Mouse (Mus musculus): Measurements from ENCODE around the gene Nadk. TPM values are rescaled to one million over a fixed set of nuclear protein-coding genes. Genes with fewer than 3 reads are reported as not detected.
A peak's percentile ranks its signal among the peaks of the same experiment; 100 is the strongest.
"Not testable (repeated sequence)": the region's sequence is repeated elsewhere in the genome, so short reads cannot be mapped to it uniquely, and the experiment has no call there.

The Nadk gene
- total RNA-seq, 4 experiments from 2014 or later, result 10.8 to 19.0 (median 15.8) TPM

DNA sequence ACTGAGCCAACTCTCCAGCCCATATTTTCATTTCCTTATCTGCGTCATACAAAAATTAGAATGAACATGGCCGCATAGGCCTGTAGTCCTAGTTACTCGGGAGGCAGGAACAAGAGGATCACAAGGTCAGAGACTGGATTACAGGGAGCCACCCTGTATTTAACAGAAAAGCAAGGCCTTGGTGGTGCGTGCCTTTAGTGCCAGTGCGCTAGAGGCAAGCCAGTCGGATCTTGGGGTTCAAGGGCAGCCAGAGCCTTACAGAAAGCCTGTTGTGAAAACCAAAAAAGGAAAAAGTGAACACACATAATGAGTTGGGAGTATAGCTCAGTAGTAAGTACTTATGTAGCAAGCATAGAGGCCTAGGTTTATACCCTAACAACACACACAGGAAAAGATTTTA, 7.6 kb downstream of the Nadk start:
- DNase-seq (ENCODE audit: low spot score in 2 of 2), result no peak

DNA sequence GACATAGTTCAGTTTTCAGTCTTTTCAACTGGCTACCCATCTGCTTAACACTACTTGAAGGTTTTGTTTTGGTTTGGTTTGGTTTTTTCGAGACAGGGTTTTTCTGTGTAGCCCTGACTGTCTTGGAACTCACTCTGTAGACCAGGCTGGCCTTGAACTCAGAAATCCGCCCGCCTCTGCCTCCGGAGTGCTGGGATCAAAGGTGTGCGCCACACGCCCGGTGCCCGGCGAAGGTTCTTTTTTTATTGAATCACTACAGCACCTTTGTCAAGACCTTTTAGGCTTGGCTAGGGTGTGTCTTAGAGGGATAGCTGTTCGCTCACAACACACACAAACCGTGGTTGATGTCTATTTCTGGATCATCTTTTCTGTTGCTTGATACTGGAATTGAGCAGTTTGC, 8.1 kb downstream of the Nadk start:
- DNase-seq (ENCODE audit: low spot score in 2 of 2), result not testable (repeated sequence)

DNA sequence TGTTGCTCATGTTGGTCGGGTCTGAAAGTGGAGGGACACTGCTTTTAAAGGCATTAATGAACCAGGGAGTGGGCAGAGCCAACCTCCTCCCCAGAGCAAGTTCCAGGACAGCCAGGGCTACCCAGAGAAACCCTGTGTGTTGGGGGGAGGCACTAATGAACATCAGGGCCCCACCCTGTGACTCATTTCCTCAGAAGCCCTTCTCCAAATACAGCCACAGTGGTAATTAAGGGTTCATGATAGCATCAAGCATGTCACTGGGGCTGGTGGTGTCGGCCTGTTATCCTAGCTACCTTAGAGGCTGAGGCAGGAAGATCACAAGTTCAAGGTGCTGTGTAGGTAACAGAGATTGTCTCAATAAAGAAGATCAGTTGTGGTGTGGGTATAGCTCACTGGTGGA, 9.3 kb downstream of the Nadk start:
- DNase-seq (ENCODE audit: low spot score in 2 of 2), result no peak

DNA sequence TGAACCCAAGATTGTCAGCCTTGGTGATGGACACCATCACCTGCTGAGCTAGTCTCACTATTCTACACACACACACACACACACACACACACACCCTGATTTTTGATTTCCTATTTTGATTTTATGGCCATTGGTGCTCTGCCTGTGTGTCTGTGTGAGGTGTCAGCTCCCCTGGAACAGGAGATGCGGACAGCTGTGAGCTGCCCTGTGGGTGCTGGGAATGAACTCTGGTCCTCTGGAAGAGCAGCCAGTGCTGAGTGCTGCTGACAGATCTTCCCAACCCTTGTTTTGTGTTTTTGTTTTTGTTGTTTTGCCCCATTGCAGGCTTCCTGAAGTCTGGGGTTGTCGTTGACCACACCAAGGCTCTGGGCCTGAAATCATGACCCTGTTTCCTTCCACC, 11.0 kb downstream of the Nadk start:
- no peak for DNase-seq (ENCODE audit: low spot score in 2 of 2)

DNA sequence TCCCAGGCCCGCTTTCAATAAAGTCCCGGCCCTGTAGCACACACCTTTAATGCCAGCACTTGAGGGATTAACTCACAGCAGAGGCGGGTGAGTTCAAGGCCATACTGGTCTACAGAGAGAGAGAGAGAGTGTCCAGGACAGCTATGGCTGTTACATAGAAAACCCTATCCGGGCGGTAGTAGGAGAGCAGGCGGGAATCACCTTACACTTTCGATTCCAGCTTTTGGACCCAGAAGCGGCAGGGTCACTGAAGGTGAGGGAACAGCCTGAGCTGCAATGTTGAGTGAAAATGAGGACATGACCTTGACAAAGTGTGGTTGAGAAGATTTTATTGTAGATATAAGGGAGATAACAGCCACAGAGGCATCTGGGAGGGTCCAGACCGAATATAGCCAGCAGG, 11.7 kb downstream of the Nadk start:
- DNase-seq (ENCODE audit: low spot score in 2 of 2), result no peak

DNA sequence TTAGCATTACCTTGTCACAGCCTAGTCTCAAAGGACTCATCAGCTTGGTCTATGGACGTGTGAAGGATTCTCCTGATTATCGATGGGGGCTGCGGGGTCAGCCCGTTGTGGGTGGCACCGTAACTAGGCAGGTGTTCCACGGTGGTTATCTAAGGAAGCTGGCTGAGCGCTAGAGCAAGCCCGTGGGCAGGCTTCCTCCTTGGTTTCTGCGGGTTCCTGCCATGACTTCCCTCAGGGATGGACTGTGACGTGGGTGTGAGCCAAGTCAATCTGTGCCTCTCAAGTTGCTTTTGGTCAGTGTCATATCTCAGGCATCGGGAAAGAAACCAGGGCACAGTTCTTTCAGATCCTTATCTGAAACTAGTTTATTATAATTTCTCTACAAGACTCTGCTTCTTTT, 12.8 kb downstream of the Nadk start:
- no peak for DNase-seq (ENCODE audit: low spot score in 2 of 2)

DNA sequence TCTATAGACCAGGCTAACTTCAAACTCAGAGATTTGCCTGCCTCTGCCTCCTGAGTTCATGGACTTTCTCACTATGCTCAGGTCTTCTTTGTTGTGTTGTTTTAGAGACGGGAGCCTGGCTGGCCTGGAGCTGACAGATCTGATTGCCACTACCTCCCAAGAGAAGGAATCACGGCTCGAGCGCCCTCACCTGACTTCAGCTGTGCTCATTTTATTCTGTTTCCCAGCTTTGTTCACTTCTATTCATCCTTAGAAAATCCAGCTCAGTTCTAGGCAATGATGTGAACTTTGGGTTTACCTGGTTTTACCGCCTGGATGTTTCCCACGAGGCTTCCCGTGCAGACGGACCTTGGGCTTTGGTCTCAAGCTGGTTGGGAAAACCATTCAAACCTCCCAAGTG, 13.3 kb downstream of the Nadk start:
- no peak for DNase-seq (ENCODE audit: low spot score in 2 of 2)

DNA sequence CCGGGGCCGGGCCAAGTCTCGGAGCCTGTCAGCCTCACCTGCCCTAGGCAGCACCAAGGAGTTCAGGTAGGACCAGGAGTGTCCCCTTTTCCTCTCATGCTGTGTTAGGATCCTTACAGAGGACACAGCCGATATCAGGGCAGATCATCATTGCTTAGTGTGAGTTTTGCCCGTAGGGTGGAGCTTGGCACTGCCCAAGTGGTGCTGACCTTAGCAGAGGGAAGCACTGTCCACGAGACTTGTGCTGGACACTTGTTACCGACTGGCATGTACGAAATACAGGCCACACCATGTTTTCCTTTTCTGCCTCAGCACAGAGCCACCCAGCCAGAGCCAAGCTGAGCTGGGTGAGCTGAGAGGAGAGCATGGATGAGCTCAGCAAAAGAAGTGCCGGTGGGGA, 15.0 kb downstream of the Nadk start:
- DNase-seq (ENCODE audit: low spot score in 2 of 2), result peak in 1 of 2 experiments; percentile 28

DNA sequence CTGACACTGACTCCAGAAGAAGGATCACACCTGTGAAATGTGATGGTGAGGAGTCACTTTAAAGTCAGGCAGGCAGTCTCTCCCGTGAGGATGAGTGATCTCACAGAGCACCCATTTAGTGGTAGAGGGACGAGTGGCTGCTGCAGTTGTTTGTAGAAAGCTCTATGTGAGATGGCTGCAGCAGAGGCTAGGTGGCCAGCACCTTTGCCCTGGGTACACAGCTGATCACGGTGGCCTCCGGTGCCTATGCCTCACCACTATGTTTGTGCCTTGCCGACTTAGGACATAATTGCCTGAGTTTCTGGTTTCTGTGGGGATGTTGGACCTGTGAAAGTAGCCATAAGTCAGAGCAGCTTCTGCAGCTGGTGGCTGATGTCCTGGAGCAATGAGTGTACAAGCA, 15.6 kb downstream of the Nadk start:
- DNase-seq (ENCODE audit: low spot score in 2 of 2), result no peak

DNA sequence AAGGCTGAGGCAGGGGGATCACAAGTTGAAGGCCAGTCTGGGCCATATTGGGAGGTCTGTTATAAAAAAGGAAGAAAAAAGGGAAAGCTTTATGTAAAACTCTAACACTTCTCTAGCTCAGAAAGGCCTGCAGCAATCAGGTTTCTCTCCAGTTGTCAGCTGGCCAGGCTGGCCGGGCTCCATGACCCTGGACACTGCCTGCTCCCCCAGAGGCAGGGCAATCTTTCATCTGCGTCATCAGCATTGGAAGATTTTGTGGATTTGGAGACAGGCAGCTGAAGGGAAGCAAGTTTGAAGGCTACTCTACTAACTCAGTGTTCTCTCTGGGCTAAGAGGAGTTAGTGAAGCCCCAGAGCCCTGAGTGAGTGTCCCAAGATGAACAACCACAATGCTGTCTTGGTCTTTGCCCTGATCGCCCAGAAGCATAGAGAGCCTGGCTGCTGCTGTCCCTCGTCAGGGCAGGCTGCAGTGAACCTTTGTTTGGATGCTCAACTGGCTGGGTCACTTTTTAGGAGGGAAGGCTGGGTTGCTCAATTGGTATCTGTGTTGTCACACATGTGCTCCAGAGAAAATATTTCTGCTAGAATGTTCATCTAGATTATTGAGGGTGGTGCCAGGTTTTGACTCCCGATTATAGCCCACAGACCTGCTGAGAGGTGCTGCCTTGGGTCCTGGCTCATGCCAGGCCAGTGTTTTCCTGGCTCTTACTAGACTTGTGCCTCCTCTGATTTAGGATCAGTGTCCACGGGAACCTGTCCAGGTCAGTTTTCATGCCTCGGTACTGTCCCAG, 16.4 kb downstream of the Nadk start:
- peak; percentile 74 to 79 for DNase-seq (ENCODE audit: low spot score in 2 of 2)

DNA sequence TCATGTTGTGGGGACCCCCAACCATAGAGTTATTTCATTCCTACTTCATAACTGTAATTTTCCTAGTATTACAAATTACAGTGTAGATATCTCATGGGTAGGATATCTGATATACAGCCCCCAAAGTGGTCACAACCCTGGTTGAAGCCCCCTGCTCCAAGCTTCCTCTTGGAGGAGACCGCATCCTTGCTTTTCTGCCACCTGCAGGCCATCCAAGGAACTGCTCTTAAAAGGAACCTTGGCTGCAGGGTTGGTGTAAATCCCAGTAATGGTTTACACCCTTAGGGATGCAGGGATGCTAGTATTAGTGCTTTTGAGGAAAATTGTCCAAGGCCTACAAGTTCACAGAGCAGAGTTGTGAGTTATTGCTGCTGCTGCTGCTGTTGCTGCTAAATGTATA, 18.2 kb downstream of the Nadk start:
- DNase-seq (ENCODE audit: low spot score in 2 of 2), result no peak

DNA sequence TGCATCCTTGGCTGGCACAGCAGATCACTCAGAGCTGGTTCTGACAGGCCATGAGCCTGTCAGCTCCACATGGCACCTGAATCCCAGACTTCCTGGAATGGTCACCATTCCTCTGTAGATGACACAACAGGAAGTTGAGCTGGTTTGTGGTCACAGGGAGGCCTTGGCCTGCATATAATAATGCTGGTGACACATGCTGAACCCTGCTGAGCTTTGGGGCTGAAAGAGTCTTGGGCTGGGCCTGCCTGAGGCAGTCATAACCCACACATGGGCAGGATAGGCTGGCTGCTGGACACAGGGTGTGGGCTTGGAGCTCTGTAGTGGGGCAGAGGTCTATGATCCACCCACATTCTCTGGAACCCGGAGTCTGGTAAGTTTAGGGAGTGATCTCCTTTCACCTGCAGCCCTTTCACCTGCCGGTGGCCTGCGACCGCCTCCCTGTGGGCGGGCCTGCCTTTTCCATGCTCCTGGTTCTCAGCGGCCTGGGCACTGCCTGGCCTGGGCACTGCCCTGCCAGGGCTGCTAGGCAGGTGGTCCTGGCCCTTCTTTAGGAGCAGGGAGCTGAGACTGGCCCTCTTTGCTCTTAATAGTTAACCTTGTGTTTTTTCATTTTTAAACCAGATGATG, 20.2 kb downstream of the Nadk start:
- no peak for DNase-seq (ENCODE audit: low spot score in 2 of 2)

DNA sequence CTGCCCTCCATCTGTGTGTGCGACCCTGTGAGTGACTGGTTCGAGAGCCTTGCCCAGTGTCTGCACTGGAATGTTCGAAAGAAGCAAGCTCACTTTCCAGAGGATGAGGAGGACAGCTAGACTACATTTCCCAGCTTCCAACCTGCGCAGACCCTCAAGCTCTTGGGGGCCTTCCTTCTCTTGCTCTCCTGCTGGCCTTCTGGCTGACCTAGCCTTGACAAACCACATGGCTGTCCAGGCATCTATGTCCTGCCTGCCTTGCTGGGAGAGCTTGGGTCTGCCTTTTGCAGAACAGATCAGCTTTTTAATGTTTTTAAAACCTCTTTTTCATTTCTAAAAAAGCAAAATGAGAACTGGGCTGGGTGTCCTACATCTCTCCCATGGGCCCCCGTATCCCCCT, 27.2 kb downstream of the Nadk start:
- no peak for DNase-seq (ENCODE audit: low spot score in 2 of 2)

DNA sequence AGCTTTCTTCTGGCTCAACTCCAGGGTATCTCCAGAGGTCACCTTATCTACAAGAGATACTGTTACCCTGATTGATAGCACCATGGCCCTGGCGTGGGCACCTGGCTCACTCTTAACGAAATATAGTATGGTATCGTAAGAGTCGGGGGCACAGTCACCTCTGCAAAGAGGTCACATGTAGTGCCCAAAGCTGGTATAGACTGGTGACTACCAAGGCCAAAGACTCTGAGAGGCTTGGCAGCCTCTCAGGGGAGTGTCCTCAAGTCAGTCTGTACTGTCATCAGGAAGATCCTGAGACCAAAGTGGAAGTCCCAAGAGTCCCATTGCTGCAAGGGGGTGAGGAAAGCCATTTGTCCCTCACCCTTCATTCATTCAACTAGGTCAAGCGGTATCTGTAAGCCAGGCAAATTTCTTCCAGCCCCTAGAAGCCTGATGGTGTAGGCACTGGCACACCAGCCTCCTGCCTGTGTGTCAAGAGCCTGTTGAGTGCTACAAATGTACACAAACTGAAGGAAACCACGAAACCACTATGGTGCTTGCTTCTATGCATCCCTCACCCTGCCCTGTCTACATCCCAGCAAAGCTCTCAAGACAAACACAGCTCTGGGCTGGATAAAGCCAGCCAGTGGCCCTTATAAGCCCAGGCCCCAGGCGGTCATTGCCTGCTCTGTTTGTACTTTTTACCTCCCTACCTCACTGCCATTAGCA, 29.0 kb downstream of the Nadk start:
- DNase-seq (ENCODE audit: low spot score in 2 of 2), result no peak

DNA sequence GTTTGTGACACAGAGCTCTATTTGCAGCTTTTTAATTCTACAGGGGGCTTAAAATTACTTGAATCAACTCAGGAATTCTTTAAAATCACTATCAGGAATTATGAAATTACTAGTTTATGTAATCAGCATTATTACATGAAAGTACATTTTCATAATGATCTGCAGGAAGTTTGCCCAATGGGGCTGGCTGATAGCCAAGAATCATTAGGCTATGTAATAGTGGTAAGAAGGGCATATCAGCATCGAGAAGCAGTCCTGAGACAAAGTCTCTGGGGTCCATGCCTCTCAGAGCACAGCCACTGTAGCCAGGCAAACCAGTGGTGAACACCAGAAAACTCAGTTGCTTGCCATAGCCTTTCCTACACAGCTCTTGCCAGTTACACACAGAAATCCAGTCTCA, 31.6 kb downstream of the Nadk start:
- no peak for DNase-seq (ENCODE audit: low spot score in 2 of 2)

DNA sequence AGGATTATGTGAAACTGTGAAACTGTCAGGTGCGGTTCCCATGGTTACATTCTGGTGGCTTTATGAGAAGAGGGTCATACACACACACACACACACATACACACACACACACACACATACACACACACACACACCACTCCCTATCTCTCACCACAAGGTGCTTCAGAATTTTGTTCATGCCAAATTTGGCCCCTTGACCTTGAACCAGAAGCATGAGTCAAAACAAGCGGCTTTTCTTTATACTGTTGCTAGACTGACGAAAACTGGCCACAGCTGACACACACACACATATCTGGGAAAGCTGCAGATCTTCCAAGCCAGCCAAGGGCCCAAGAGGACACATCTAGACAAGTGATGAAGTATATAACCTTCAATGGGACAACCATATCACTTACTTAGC, 33.6 kb downstream of the Nadk start:
- DNase-seq (ENCODE audit: low spot score in 2 of 2), result no peak

DNA sequence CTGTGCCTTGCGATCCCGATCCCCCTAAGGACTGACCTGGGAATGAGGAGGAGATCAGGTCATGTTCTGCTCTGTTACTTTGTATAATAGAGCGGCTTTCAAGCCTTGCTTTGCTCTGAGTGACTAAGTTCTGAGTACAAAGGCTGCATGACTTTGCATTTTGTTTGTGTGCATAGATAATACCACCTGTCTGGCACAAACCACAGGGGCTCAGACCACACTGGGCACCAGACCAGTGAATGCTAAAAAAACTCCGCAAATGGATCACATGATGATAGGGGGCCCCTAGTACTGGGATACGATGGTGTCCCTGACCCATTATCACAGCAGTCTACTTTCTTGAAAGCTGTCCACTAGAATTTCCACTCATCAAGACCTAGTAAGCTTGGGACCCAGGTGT, 34.4 kb downstream of the Nadk start:
- no peak for DNase-seq (ENCODE audit: low spot score in 2 of 2)

DNA sequence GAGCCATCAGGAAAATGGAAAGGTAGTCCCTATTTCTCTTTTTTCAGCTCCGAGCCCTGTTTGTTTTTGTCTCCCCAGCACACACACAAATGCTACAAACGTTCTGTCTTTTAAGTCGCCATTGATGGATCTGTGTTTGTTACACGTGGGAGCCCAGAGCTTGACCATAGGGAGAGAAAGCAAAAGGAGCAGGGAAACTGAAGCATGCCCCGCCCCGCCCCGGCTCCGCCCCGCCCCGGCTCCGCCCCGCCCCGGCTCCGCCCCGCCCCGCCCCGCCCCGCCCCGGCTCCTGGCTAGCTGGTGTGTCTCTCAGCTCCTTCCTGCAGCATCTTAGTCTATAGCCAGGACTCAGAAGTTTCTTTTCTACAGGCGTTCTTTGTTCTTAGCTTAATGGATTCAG, 36.4 kb downstream of the Nadk start:
- no peak for DNase-seq (ENCODE audit: low spot score in 2 of 2)

DNA sequence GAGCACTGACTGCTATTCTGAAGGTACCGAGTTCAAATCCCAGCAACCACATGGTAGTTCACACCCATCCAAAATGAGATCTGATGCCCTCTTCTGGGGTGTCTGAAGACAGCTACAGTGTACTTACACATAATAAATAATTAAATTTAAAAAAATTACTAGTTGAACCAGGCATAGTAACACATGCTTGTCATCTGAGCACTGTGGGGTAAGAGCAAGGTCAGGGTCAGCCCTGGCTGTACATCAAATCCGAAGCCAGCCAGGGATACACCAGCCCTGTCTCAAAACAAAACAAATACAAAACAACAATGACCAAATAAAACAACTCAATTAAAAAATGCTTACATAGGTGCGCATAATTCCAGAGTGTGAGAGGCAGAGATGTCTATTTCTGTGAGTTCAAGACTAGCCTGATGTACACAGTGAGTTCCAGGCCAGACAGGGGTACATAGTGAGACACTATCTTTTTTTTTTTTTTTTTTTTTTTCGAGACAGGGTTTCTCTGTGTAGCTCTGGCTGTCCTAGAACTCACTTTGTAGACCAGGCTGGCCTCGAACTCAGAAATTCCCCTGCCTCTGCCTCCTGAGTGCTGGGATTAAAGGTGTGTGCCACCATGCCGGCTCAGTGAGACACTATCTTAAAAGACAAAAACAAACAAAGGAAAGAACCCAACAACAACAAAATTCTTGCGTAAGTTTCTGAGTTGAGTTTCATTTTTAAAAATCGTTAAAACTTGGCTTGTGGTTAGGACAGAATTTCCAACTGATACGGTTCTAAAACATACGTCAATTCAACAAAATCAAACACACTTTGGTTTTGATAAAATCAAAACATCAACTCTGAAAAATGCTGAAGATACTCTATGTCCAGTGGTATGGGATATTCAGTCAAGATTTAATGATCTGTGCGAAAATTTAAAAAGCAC, 38.0 kb downstream of the Nadk start:
- DNase-seq (ENCODE audit: low spot score in 2 of 2), result no peak

DNA sequence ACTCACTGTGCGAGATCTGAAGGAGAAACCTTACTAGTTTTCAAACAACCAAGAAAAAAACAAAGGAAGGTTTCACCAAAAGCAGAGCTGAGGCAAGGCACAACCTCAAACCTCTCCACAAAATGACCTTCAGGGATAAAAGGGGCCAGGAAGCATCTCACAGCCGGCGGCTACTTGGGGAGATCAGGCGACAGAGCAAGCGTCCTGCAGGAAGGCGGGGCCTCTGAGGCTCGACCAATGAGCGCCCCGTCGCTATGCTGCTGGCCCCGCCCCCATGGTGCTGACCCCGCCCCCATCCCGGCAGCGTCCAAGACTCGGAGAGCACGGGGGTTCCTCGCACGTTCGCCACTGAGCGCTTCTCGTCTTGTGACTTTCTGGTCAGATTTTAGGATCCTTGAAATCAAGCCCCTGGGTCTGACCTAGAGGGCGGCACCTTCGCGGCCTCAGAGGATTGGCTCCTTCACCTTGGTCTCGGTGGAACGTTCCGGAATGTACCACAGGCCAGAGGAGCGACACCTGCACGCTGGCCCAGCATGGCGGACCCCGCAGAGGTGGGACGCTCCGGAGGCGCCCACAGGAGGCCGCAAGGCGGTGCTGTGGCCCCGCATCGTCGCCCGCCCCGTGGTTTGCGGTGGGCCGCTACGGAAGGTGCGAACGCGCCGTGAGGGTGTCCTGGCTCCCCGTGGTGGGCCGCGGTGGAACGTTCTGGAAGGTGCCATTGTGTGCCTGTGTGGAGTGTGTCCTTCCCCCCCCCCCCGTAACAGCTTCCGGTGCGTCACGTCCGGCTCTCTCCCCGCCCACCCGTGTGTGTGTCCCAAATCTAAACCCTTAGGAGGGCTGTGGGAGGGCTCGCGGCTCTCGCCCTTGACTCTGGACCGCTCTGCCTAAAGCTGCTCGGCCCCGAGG, 39.2 kb downstream of the Nadk start, which contains the start of gene Slc35e2:
TSS of gene Slc35e2 (plus strand) at position 326 of the 906 bp plus-strand sequence.
- DNase-seq (ENCODE audit: low spot score in 2 of 2), result peak; percentile 87
